Mouse (Mus musculus) megakaryocyte, embryonic 14.5 days (primary cell): ENCODE measurements around the gene Ank3.

Experiments used
- FLI1 ChIP-seq: IDR thresholded peaks from 2 replicates; pipeline ENCODE4 v1.6.1; 2012; ENCODE audit warnings: low read length, inconsistent platforms, mixed read lengths
- GATA1 ChIP-seq: IDR thresholded peaks from 3 replicates; pipeline ENCODE4 v1.6.1; 2012; ENCODE audit warnings: mixed read lengths, low read length, inconsistent platforms, borderline replicate concordance

DNA sequence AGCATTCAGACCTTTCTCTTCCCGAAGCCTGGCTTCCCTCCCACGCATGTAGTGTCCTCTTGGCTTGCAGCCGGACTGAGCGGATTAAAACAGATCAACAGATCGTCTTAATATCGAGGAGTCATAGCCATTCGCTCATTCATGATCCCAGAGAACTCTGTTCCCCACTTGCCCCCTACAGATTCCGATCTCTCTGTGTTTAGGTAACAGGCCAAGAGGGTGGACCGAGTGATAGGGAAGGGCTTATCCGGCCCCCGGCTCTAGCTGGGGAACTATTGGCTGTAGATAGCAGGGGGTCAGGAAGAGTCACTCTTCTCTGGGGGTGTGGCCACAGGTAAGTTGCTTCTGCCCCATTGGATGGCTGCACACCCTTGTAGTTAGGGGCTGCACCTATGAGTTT lies 525.7 kb downstream of the Ank3 start:
- TF ChIP-seq GATA1 (no peak), FLI1 (no peak)
